Mouse (Mus musculus) layer of hippocampus, adult 2 months (tissue): ENCODE measurements around the gene Slc22a14. TPM values are rescaled to one million over a fixed set of nuclear protein-coding genes. Genes with fewer than 3 reads are reported as not detected.

Source experiments
- DNase-seq, 2 experiments: peaks; one replicate each; pipeline ENCODE4 v3.0.0; 2022; ENCODE audit warnings: low spot score in 2 of 2
- H3K27ac ChIP-seq: fragments of 200-600 bp; 2 replicates; pipeline ENCODE4 v1.8.1; 2022
- H3K4me3 ChIP-seq: fragments of 200-600 bp; 2 replicates; pipeline ENCODE4 v1.8.1; 2022; ENCODE audit warnings: mild to moderate bottlenecking
- CTCF ChIP-seq: fragments of 200-600 bp; conservative IDR thresholded peaks from 2 replicates; pipeline ENCODE4 v1.8.1; 2022; ENCODE audit warnings: antibody characterized with exemption, mild to moderate bottlenecking, moderate library complexity
- long read RNA-seq, 2 experiments: library from polyadenylated mRNA; stranded (forward); transcript quantifications; one replicate each; pipeline ENCODE4 v2.0.0; 2021; ENCODE audit warnings: borderline mapping rate in 2 of 2
- total RNA-seq, 2 experiments: library from RNA; stranded (reverse); gene quantifications; 2 replicates each; pipeline ENCODE4 v1.2.3; 2021

The Slc22a14 gene
- total RNA-seq, result not detected
- long read RNA-seq, experiment 1, partial matches to known transcripts, result 0 of 4 reads
- long read RNA-seq, experiment 1, other reads (novel, unspliced or antisense), result 4 of 4 reads
- long read RNA-seq, experiment 2, partial matches to known transcripts, result 0 of 3 reads
- long read RNA-seq, experiment 2, other reads (novel, unspliced or antisense), result 3 of 3 reads

GRCm38 (mm10) chr9:119365284-119365683 is at the start of gene Slc22a14:
Gene Slc22a14, minus strand, starts transcription at chr9:119365553.
- Histone ChIP-seq H3K4me3 (no peak within 1 kb of the TSS), H3K27ac (no peak within 1 kb of the TSS)
- no peak for TF ChIP-seq CTCF
- no peak for DNase-seq

GRCm38 (mm10) chr9:119409864-119410263 is 44.5 kb upstream of the Slc22a14 start:
- no peak overlapping the region for H3K27ac ChIP-seq
- no peak for TF ChIP-seq CTCF
- no peak overlapping the region for H3K4me3 ChIP-seq
- no peak for DNase-seq

- DNase-seq, result no peak
- no peak for TF ChIP-seq CTCF
- Histone ChIP-seq H3K27ac (peak overlapping the region; percentile 18; the same call in 1 of the 2 replicates), H3K4me3 (no peak overlapping the region)
Measured at GRCm38 (mm10) chr9:119408898-119409664, 43.7 kb upstream of the Slc22a14 start.

DNA sequence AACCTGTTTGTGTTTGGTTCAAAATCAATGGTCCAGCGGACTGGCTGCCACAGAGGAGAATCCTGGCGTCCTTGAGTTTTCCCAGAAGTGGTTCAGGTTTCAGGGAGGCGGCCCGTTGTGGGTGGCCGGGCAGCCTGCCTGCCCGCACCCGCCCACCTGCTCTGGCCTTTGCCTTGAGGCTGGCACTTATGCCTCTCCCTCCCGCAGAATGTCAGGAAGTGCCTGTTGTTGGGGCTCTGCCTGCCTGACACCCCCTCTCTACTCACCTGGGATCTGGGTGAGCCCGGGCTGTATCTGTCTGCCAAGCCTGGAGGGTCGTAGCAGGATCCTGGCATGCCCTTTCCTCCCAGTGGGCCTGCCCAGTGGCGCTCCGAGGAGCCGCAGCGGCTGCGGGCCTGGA is 42.5 kb upstream of the Slc22a14 start:
- no peak overlapping the region for H3K27ac ChIP-seq
- TF ChIP-seq CTCF, result no peak
- no peak overlapping the region for H3K4me3 ChIP-seq
- DNase-seq, result no peak

- no peak overlapping the region for H3K27ac ChIP-seq
- no peak for TF ChIP-seq CTCF
- H3K4me3 ChIP-seq, result no peak overlapping the region; the same call in 1 of the 2 replicates
- no peak for DNase-seq
Measured at GRCm38 (mm10) chr9:119404090-119404489, 38.7 kb upstream of the Slc22a14 start.

- peak overlapping the region; percentile 95 for H3K27ac ChIP-seq
- no peak for TF ChIP-seq CTCF
- peak; percentile 21 to 30 for DNase-seq
- H3K4me3 ChIP-seq, result peak overlapping the region; percentile 75
Measured at GRCm38 (mm10) chr9:119403236-119403641, 37.9 kb upstream of the Slc22a14 start.

- DNase-seq, result peak; percentile 26 to 33
- 0 out of 2 replicates have a peak, but pooled peaks have one; percentile 9 for TF ChIP-seq CTCF
- peak overlapping the region; percentile 95 for H3K27ac ChIP-seq
- H3K4me3 ChIP-seq, result peak overlapping the region; percentile 75
Measured at GRCm38 (mm10) chr9:119402253-119403235, 37.2 kb upstream of the Slc22a14 start.

- TF ChIP-seq CTCF, result peak; percentile 73
- H3K4me3 ChIP-seq, result peak within 1 kb of the TSS; percentile 75
- DNase-seq, result peak; percentile 90 to 91
- peak within 1 kb of the TSS; percentile 95 for H3K27ac ChIP-seq
Measured at GRCm38 (mm10) chr9:119401801-119402214, 36.5 kb upstream of the Slc22a14 start, which contains the start of gene Acvr2b. Gene Acvr2b, plus strand, starts transcription at chr9:119402118.

GRCm38 (mm10) chr9:119401351-119401750 is 36.0 kb upstream of the Slc22a14 start:
- no peak for TF ChIP-seq CTCF
- DNase-seq, result peak; percentile 26 to 29
- Histone ChIP-seq H3K27ac (peak overlapping the region; percentile 95), H3K4me3 (peak overlapping the region; percentile 75)

DNA sequence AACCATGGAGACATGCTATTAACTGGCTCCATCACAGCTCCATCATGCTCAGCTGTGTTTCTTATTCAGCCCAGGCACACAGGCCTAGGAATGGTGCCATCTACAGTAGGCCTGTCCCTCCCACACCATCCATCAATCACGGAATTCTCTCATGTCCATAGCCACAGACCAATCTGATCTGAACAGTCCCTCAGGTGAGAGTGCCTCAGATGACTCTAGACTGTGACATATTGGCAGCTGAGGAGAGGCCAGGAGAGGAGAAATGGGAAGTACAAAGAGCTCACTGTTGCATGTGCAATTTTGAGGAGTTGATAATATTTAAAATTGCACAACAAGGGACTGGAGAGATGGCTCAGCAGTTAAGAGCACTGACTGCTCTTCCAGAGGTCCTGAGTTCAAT is 29.5 kb upstream of the Slc22a14 start:
- no peak for DNase-seq
- H3K27ac ChIP-seq, result no peak overlapping the region
- no peak for TF ChIP-seq CTCF
- H3K4me3 ChIP-seq, result no peak overlapping the region

GRCm38 (mm10) chr9:119390214-119390613 is 24.9 kb upstream of the Slc22a14 start:
- no peak for TF ChIP-seq CTCF
- H3K27ac ChIP-seq, result no peak overlapping the region
- DNase-seq, result no peak
- H3K4me3 ChIP-seq, result no peak overlapping the region

DNA sequence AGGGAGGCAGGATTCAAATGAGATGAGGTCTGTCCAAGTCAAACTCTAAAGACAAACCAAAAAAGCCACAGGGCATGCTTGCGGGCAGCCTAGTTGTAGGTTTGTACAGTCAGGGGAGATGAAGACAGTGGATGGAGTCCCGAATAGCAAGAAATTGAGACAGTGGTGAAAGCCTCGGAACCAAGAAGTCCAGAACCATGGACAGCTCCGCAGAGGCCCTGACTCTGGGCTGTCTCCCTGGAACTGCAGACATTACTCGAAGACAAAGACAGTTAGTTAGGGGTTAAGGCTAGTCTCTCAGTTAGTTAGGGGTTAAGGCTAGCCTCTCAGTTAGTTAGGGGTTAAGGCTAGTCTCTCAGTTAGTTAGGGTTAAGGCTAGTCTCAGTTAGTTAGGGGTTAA is 23.6 kb upstream of the Slc22a14 start:
- Histone ChIP-seq H3K27ac (no peak overlapping the region), H3K4me3 (no peak overlapping the region)
- TF ChIP-seq CTCF, result no peak
- no peak for DNase-seq
